Mouse (Mus musculus) midbrain, embryonic 14.5 days (tissue): ENCODE results near the gene Gm17604. TPM values are rescaled to one million over a fixed set of nuclear protein-coding genes. Genes with fewer than 3 reads are reported as not detected.

ENCODE experiments used
- polyA plus RNA-seq: library from polyadenylated mRNA; unstranded; fragments of >200 nt; fragmentation: Nextera tagmentation; extraction: Ambion mirVana; gene quantifications from 2 replicates; pipeline ENCODE4 v1.2.1, GENCODE M21; 2014

Gm17604 gene
- polyA plus RNA-seq, 1 experiment from 2014 or later: not detected

Other genes with a start within 250 kb of the Gm17604 start
- 17.3 and 19.0 TPM in 2 replicates for gene Mospd2, start 24.5 kb downstream of the Gm17604 start, polyA plus RNA-seq
- 3.0 and 3.4 TPM in 2 replicates for gene Fancb, start 24.2 kb downstream of the Gm17604 start, polyA plus RNA-seq